Mouse (Mus musculus) lung, embryonic 16.5 days (tissue): ENCODE measurements around the gene Il6st. TPM values are rescaled to one million over a fixed set of nuclear protein-coding genes. Genes with fewer than 3 reads are reported as not detected.
"Not testable (repeated sequence)": the region's sequence is repeated elsewhere in the genome, so short reads cannot be mapped to it uniquely, and the experiment has no call there.

Source experiments
- ATAC-seq: fragments of 200-750 bp; cut with Nextera tagmentation; 2 replicates; pipeline ENCODE4 v1.8.0; 2017; ENCODE audit warnings: low read depth, mild to moderate bottlenecking, moderate library complexity
- H3K27ac ChIP-seq: fragments of 300-500 bp; sonication (generic); 2 replicates; pipeline ENCODE4 v1.5.1; 2014; ENCODE audit warnings: mild to moderate bottlenecking, control low read depth, low read length
- H3K27me3 ChIP-seq: fragments of 300-500 bp; sonication (generic); 2 replicates; pipeline ENCODE4 v1.6.1; 2014; ENCODE audit warnings: low read depth, low read length, mixed read lengths; ENCODE audit not compliant: control insufficient read depth, insufficient read depth
- H3K36me3 ChIP-seq: fragments of 300-500 bp; sonication (generic); 2 replicates; pipeline ENCODE4 v1.6.1; 2014; ENCODE audit warnings: low read length; ENCODE audit not compliant: control insufficient read depth, insufficient read depth
- H3K4me1 ChIP-seq: fragments of 300-500 bp; sonication (generic); replicated peaks from 2 replicates; pipeline ENCODE4 v1.6.1; 2014; ENCODE audit warnings: low read length, mixed read lengths; ENCODE audit not compliant: control insufficient read depth, insufficient read depth
- H3K4me2 ChIP-seq: fragments of 300-500 bp; sonication (generic); 2 replicates; pipeline ENCODE4 v1.6.1; 2014; ENCODE audit warnings: low read depth, low read length, control low read depth
- H3K4me3 ChIP-seq: fragments of 300-500 bp; sonication (generic); 2 replicates; pipeline ENCODE4 v1.5.1; 2014; ENCODE audit warnings: mild to moderate bottlenecking, low read length, control low read depth
- H3K9ac ChIP-seq: fragments of 300-500 bp; sonication (generic); 2 replicates; pipeline ENCODE4 v1.6.1; 2014; ENCODE audit warnings: low read length, control low read depth
- H3K9me3 ChIP-seq: fragments of 300-500 bp; sonication (generic); 2 replicates; pipeline ENCODE4 v1.6.1; 2016; ENCODE audit warnings: low read length; ENCODE audit not compliant: control insufficient read depth
- WGBS: fragments of 180-500 bp; shearing (Covaris S2); extraction: QIAGEN DNeasy Blood & Tissue Kit; methylation state at CpG from one replicate; pipeline ENCODE4 v1.1.7; 2014; 5-methylcytosine and 5-hydroxymethylcytosine counted together
- polyA plus RNA-seq: library from polyadenylated mRNA; unstranded; fragments of >200 nt; fragmentation: Nextera tagmentation; extraction: Ambion mirVana; gene quantifications from 2 replicates; pipeline ENCODE4 v1.2.1, GENCODE M21; 2015

Il6st gene
- polyA plus RNA-seq, 1 experiment from 2014 or later, result 47.4 TPM

DNA sequence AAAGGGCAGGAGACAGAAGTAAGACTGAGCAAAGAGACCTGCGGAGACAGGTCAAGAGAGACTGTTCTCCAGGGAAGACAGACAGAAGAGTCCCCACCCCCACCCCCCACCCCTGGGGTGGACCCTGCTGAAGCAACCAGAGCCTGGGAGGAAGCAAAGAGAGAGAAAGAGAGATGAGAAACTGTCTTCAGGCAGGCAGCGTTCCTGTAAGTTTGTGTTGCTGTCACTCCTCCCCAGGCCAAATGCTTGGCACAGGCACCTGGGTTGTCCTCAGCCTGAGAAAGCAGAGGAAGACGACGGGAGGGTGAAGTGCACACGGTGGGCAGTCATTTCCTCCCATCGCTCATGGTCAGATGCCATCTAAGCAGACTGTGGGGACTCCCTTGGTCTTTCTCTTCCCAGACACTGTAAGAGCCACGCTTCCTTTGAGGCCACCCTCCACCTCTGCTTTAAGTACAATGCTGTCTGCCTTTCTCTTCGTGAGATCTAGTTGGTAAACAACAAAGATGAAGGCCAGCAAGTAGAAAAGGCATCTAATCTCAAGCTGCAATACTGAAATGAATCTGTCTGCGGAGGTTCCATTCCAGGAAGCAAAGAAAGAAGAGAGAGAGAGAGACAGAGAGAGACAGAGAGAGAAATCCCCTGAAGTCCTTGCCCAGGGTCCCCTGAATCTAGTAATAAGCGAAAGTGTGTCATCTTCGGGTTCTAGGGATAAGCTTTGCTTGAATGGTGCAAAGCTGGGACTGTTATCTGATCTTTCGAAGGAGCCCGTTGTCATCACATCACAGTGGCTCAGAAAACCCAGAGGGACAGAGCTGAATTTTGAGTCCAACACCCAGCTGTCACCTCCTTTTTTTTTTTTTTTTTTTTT lies 37.4 kb upstream of the Il6st start:
- Histone ChIP-seq H3K4me2 (no peak overlapping the region), H3K27me3 (no peaks in the 10 kb centered on the region), H3K36me3 (no peaks in the 10 kb centered on the region), H3K27ac (no peak overlapping the region), H3K4me3 (no peak overlapping the region), H3K9ac (no peak overlapping the region), H3K4me1 (no peaks in the 10 kb centered on the region; the same call in 1 of the 2 replicates), H3K9me3 (no peaks in the 10 kb centered on the region)
- 46% methylated on average over 13 of the region's 13 CpGs for WGBS
- no peak for ATAC-seq

GRCm38 (mm10) chr13:112427136-112427470 lies 36.8 kb upstream of the Il6st start:
- ATAC-seq, H3K4me3 ChIP-seq, H3K27me3 ChIP-seq, H3K4me1 ChIP-seq, H3K4me2 ChIP-seq, H3K27ac ChIP-seq, H3K36me3 ChIP-seq, H3K9me3 ChIP-seq, H3K9ac ChIP-seq: not testable (repeated sequence)
- 86% methylated on average over 4 of the region's 4 CpGs for WGBS

DNA sequence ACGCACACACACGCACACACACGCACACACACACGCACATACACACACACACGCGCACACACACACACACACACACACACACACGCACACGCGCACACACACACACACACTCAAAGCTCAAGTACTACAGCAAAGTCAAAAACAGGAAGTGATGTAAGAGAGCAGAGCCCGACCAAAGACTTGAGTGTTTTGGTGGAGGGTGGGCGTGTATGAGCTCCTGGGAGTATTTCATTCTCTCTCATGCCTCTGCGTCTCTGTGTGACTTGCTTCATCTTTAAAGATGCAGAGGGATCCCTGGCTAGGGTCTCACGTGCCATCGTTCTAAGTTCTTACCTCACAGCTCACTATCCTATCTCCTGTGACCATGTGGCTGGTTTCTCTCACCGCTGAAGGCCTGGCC lies 36.3 kb upstream of the Il6st start:
- Histone ChIP-seq H3K27ac (no peak overlapping the region), H3K4me2 (no peak overlapping the region), H3K9me3 (no peaks in the 10 kb centered on the region), H3K4me1 (no peaks in the 10 kb centered on the region; the same call in 1 of the 2 replicates), H3K4me3 (no peak overlapping the region), H3K9ac (no peak overlapping the region), H3K27me3 (no peaks in the 10 kb centered on the region), H3K36me3 (no peaks in the 10 kb centered on the region)
- WGBS, result 83% methylated on average over 15 of the region's 15 CpGs
- ATAC-seq, result no peak

DNA sequence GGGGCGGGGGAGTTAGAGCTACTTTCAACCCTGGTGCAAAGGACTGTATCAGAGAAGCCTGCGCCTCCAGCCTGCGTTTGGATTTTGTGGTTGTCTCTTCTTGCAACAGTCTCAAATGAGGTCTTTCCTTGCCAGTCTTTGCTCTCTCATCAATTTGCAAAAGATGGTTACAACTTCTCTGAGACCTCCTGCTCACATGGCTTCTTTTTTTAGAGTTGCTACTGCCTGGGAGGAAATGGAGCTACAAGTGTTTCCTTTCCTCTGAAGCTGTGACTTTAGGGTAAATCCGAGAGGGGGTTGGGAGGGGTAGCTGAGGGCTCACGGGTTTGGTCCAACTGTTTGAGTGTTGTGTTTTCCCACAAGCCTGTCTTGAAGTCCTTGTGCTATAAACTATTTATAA lies 30.6 kb upstream of the Il6st start:
- no peaks in the 10 kb centered on the region for H3K9me3 ChIP-seq
- no peaks in the 10 kb centered on the region for H3K36me3 ChIP-seq
- H3K27ac ChIP-seq, result no peak overlapping the region
- H3K4me2 ChIP-seq, result no peak overlapping the region
- H3K9ac ChIP-seq, result no peak overlapping the region
- no peaks in the 10 kb centered on the region for H3K27me3 ChIP-seq
- no peak for ATAC-seq
- H3K4me3 ChIP-seq, result no peak overlapping the region
- 52% methylated on average over 5 of the region's 5 CpGs for WGBS
- no peaks in the 10 kb centered on the region; the same call in 1 of the 2 replicates for H3K4me1 ChIP-seq

- WGBS, result 42% methylated on average over 8 of the region's 8 CpGs
- Histone ChIP-seq H3K4me1 (peaks cover 12% of the 10 kb centered on the region), H3K36me3 (no peaks in the 10 kb centered on the region), H3K9ac (no peak overlapping the region), H3K4me3 (no peak overlapping the region), H3K27me3 (no peaks in the 10 kb centered on the region), H3K27ac (no peak overlapping the region), H3K4me2 (no peak overlapping the region), H3K9me3 (no peaks in the 10 kb centered on the region)
- no peak for ATAC-seq
Measured at GRCm38 (mm10) chr13:112435241-112436075, 28.4 kb upstream of the Il6st start.

- Histone ChIP-seq H3K36me3 (no peaks in the 10 kb centered on the region), H3K4me1 (peaks cover 12% of the 10 kb centered on the region), H3K9me3 (no peaks in the 10 kb centered on the region), H3K4me2 (no peak overlapping the region), H3K4me3 (no peak overlapping the region), H3K27me3 (no peaks in the 10 kb centered on the region), H3K9ac (no peak overlapping the region), H3K27ac (no peak overlapping the region)
- no peak for ATAC-seq
- WGBS, result 69% methylated on average over 7 of the region's 7 CpGs
Measured at GRCm38 (mm10) chr13:112436288-112436687, 27.6 kb upstream of the Il6st start.

DNA sequence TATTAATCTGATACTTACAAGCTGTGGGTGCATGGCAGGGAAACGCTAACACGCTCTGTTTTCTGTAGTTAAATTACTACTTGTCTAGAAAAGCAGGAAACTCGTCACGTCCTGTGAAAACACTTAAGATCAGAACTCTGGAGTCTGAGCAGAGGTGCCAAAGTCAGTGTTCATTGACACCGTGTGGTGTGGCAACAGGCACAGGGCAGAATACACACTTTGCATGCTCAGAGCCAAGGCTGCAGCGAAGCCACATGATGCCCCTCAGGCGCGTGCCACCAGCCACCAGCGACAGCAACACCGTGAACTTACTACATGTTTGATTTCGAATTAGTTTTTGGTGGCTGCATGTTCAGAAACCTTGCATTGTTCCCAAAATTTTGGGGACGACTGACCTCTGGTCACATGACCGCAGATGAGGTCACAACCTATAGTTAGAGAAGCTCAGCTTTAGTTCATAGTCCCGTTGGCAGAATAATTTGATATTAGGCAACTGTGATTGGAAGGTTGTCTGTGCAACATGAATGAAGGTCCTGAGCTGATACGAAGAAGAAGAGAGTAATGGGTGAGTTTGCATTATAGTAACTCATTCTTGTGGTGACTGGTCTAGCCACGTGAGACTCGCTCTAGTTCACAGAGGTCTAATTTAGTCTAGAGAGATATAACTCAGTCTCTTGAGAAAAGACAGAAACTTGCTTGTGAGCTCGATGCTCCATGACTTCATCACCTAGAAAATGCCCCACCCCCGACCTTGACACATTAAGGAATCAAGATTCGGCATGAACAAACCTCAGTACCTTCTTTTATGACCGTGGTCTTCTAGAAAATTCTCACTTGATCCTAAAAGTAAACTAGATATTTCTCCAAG lies 25.6 kb upstream of the Il6st start:
- Histone ChIP-seq H3K4me1 (peaks cover 12% of the 10 kb centered on the region), H3K9ac (no peak overlapping the region), H3K4me3 (no peak overlapping the region), H3K36me3 (no peaks in the 10 kb centered on the region), H3K9me3 (no peaks in the 10 kb centered on the region), H3K4me2 (no peak overlapping the region), H3K27me3 (no peaks in the 10 kb centered on the region), H3K27ac (no peak overlapping the region)
- no peak for ATAC-seq
- WGBS, result 88% methylated on average over 21 of the region's 21 CpGs

DNA sequence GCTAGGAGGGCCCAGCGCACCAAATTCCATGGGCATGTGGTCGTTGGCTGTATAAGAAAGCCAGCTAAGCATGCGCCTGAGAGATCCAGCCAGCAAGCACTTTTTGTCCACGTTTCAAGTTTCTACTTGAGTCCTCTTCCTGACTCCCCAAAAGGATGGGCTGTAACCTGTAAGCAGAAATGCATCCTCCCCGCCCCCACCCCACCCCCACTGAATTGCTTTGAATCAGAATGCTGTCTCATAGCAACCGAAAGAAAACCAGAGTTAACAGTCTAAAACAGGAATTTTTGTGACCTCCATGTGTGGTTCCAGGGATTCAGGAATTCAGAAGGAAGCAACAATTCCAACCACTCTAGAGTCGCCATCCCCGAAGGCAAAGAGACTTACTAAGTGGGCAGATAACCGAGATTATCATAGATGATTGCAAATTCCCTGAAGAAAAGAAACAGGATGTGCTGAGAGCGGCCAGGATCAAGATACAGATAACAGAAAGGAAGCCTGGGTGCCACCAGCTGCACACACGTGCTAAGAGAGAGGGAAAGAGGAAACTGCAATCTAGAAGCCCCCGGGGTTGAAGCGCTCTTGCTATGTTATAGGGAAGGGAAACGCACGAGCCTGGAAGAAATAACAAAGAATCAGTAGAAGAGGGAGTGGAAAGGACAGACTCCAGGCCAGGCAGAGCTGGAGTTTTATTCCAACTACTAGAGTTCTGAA lies 24.6 kb upstream of the Il6st start:
- H3K27me3 ChIP-seq, result no peaks in the 10 kb centered on the region
- peak; percentile 71; the same call in 1 of the 2 replicates for ATAC-seq
- no peaks in the 10 kb centered on the region for H3K36me3 ChIP-seq
- H3K9me3 ChIP-seq, result no peaks in the 10 kb centered on the region
- H3K4me3 ChIP-seq, result peak overlapping the region; percentile 17
- peak overlapping the region; percentile 60 for H3K27ac ChIP-seq
- peak overlapping the region; percentile 50 for H3K4me2 ChIP-seq
- WGBS, result 29% methylated on average over 15 of the region's 15 CpGs
- H3K4me1 ChIP-seq, result peaks cover 12% of the 10 kb centered on the region
- peak overlapping the region; percentile 21 for H3K9ac ChIP-seq
